Mouse (Mus musculus) kidney, adult 11 months (tissue): ENCODE data around the gene Sirpb1b.
"Not testable (repeated sequence)": the region's sequence is repeated elsewhere in the genome, so short reads cannot be mapped to it uniquely, and the experiment has no call there.

Experiments used
- DNase-seq: peaks from one replicate; pipeline ENCODE4 v3.0.0; 2022

Gene Sirpb1b

GRCm38 (mm10) chr3:15574887-15575286, at the start of gene Sirpb1b:
Gene Sirpb1b, minus strand, starts transcription at chr3:15575065.
- DNase-seq = not testable (repeated sequence)

- DNase-seq = not testable (repeated sequence)
These were observed 15.7 kb upstream of the Sirpb1b start for GRCm38 (mm10) chr3:15590377-15591117.

- not testable (repeated sequence) for DNase-seq
These were observed 11.8 kb upstream of the Sirpb1b start for GRCm38 (mm10) chr3:15586665-15587064.

- DNase-seq = no peak
These were observed 8.6 kb upstream of the Sirpb1b start for GRCm38 (mm10) chr3:15583452-15583851.

GRCm38 (mm10) chr3:15582948-15583347, 8.1 kb upstream of the Sirpb1b start:
- not testable (repeated sequence) for DNase-seq

GRCm38 (mm10) chr3:15576466-15576865, 1.6 kb upstream of the Sirpb1b start:
- DNase-seq = not testable (repeated sequence)

GRCm38 (mm10) chr3:15528589-15528988, 46.3 kb downstream of the Sirpb1b start:
- DNase-seq = no peak

GRCm38 (mm10) chr3:15513608-15514007, 61.3 kb downstream of the Sirpb1b start:
- DNase-seq = not testable (repeated sequence)

- DNase-seq = not testable (repeated sequence)
These were observed 67.0 kb downstream of the Sirpb1b start for GRCm38 (mm10) chr3:15507792-15508321.

GRCm38 (mm10) chr3:15474831-15475230, 100.0 kb downstream of the Sirpb1b start:
- not testable (repeated sequence) for DNase-seq

- DNase-seq = not testable (repeated sequence)
These were observed 104.7 kb downstream of the Sirpb1b start for GRCm38 (mm10) chr3:15470158-15470557.
